Mouse (Mus musculus): ENCODE measurements around the gene Ctnnbl1.

- TF ChIP-seq GATA1 (IDR thresholded peaks at IDR 0.05; ENCODE audit: low read length) (no peak), TAL1 (IDR thresholded peaks at IDR 0.05; ENCODE audit: low read length) (no peak)
Measured at GRCm38 (mm10) chr2:157913204-157913636, 176.0 kb downstream of the Ctnnbl1 start.

Data from erythroblast, embryonic 14.5 days (primary cell).